Mouse (Mus musculus): Measurements from ENCODE around the gene E2f6.

DNA sequence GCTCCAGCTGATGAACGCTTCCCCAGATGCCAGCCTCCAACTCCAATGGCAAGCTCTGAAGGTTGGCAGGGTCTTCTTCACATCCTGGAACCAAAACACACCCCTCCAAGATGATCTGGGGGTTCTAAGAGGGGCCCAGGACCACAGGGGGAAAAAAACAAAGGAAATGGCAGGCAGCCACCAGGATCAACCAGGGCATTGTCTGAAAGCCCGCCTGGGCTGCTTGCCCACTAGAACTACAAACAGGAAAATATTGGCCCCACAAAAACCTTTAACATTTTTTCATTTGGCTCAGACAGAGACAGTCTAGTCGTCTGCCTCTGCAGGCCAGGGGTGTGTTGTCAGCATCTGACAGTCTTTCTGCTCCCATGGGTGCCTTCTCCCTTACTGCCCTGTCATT is 35.4 kb upstream of the E2f6 start:
- TF ChIP-seq UBTF (IDR thresholded peaks at IDR 0.05; ENCODE audit: borderline replicate concordance, insufficient read depth, low read depth, low read length) (no peak), MEF2A (IDR thresholded peaks at IDR 0.05; ENCODE audit: extremely low read depth, insufficient replicate concordance, low read depth, low read length, poor library complexity, severe bottlenecking) (no peak), MYC (IDR thresholded peaks at IDR 0.05; ENCODE audit: low read depth, low read length) (no peak), POLR2A (IDR thresholded peaks at IDR 0.05; ENCODE audit: control insufficient read depth in 1 of 2, insufficient read depth in 1 of 2, low read depth in 1 of 2, low read length in 2 of 2, poor library complexity in 1 of 2) (no peak), CTCF (IDR thresholded peaks at IDR 0.05 in 2 of 3, conservative IDR thresholded peaks at IDR 0.05 in 1 of 3; ENCODE audit: control insufficient read depth in 1 of 3, insufficient read depth in 1 of 3, low read depth in 2 of 3, low read length in 3 of 3, poor library complexity in 1 of 3, severe bottlenecking in 1 of 3) (no peak), RCOR1 (IDR thresholded peaks at IDR 0.05; ENCODE audit: low read depth, low read length) (no peak), GATA1 (IDR thresholded peaks at IDR 0.05; ENCODE audit: low read depth, low read length) (no peak), USF2 (IDR thresholded peaks at IDR 0.05; ENCODE audit: borderline replicate concordance in 1 of 2, insufficient read depth in 1 of 2, low read depth in 1 of 2, low read length in 2 of 2) (no peak), POLR2AphosphoS2 (IDR thresholded peaks at IDR 0.05; ENCODE audit: low read length) (no peak)
